Mouse (Mus musculus) spleen, adult 2 months (tissue): ENCODE results near the gene Trp53i11.

Source experiments
- CTCF ChIP-seq: fragments of 200-500 bp; IDR thresholded peaks from 2 replicates; pipeline ENCODE4 v1.5.1; 2011; ENCODE audit warnings: mild to moderate bottlenecking, inconsistent platforms; ENCODE audit not compliant: insufficient read depth, insufficient read length, insufficient replicate concordance; ENCODE audit errors: extremely low read depth
- POLR2A ChIP-seq: fragments of 200-500 bp; IDR thresholded peaks from 2 replicates; pipeline ENCODE4 v1.6.1; 2011; ENCODE audit warnings: low read depth, low read length, inconsistent platforms

- TF ChIP-seq CTCF (no peak), POLR2A (no peak)
These were observed 16.5 kb upstream of the Trp53i11 start for GRCm38 (mm10) chr2:93170845-93171200.
